Comparison of ENCODE assay signal across 8 mouse cellular contexts in genomic region chr10:128344568-128345275, GRCm38 (mm10). TPM values are rescaled to one million over a fixed set of nuclear protein-coding genes. Genes with fewer than 3 reads are reported as not detected.
A peak's percentile ranks its signal among the peaks of the same experiment; 100 is the strongest.
DNase-seq lines count a peak whose midpoint lies in the region; ATAC-seq and TF ChIP-seq lines count a peak whose summit lies in the region.

No protein-coding gene starts in this region.

- TF ChIP-seq CTCF in brain, embryonic 14.5 days (IDR thresholded peaks at IDR 0.05; ENCODE audit: borderline replicate concordance, extremely low read depth, insufficient read depth, insufficient read length), result no peak
- no peak for TF ChIP-seq CTCF in intestine, postnatal 0 days (IDR thresholded peaks at IDR 0.05; ENCODE audit: low read depth)

- WGBS in intestine, postnatal 0 days, result 14% methylated on average over 7 of the region's 7 CpGs

- peaks cover 2% of the 10 kb centered on the region; the same call in 1 of the 2 replicates for H3K4me1 ChIP-seq in intestine, postnatal 0 days (replicated peaks; ENCODE audit: control insufficient read depth, insufficient read depth, low read length)

- H3K27ac ChIP-seq in intestine, postnatal 0 days (ENCODE audit: low read depth, low read length), result peak overlapping the region; percentile 79

- no peaks in the 10 kb centered on the region for H3K9me3 ChIP-seq in intestine, postnatal 0 days (ENCODE audit: control insufficient read depth)

- H3K36me3 ChIP-seq in intestine, postnatal 0 days (ENCODE audit: control insufficient read depth, insufficient read depth), result peaks cover 5% of the 10 kb centered on the region

- H3K4me2 ChIP-seq in intestine, postnatal 0 days (replicated peaks; ENCODE audit: low read depth), result peak overlapping the region; percentile 51

- peak overlapping the region; percentile 11; the same call in 1 of the 2 replicates for H3K4me3 ChIP-seq in intestine, postnatal 0 days (ENCODE audit: low read depth, low read length)

- H3K9ac ChIP-seq in intestine, postnatal 0 days (ENCODE audit: low read depth, low read length), result 0 out of 2 replicates have a peak overlapping the region, but pooled peaks have one; percentile 13

- no peaks in the 10 kb centered on the region for H3K27me3 ChIP-seq in intestine, postnatal 0 days (replicated peaks; ENCODE audit: control insufficient read depth, insufficient read depth, low read length)

- TF ChIP-seq POLR2A in brain, embryonic 14.5 days (IDR thresholded peaks at IDR 0.05; ENCODE audit: borderline replicate concordance, extremely low read depth, insufficient read depth, insufficient read length, poor library complexity, severe bottlenecking), result no peak

- peak; percentile 53 for DNase-seq in ovary, postnatal 36 days (ENCODE audit: low spot score)
- no peak for DNase-seq in ovary, postnatal 10 days (ENCODE audit: low spot score)
- peak; percentile 88 for DNase-seq in brain, embryonic 14.5 days (ENCODE audit: low read depth)
- peak; percentile 71 to 73 for DNase-seq in gastrocnemius, adult 8-10 months (ENCODE audit: low spot score in 2 of 2)
- DNase-seq in liver, result peak; percentile 90
- DNase-seq in naive thymus-derived CD4-positive, alpha-beta T cell, adult 2 months (ENCODE audit: low read depth), result peak; percentile 87
- peak; percentile 60 to 79 for DNase-seq in thymus, adult 18-20 months

- peak; percentile 80 for ATAC-seq in intestine, postnatal 0 days

RNA-seq across cellular contexts. Expression of gene Cs, which starts 7.2 kb away (rescaled TPM):
- 185 and 203 TPM in 2 replicates for polyA plus RNA-seq in brain, embryonic 14.5 days (2012; rRNA removed)
- 100 to 1,000 TPM; 491 to 577 (median 541) TPM for total RNA-seq in gastrocnemius, adult 8-10 months (2022)
- polyA plus RNA-seq in intestine, postnatal 0 days (2015; fragmentation: Nextera tagmentation; extraction: Ambion mirVana), result 248 and 266 TPM in 2 replicates

RNA-seq across cellular contexts. Expression of gene Cnpy2, which starts 22.5 kb away (rescaled TPM):
- polyA plus RNA-seq in brain, embryonic 14.5 days (2012; rRNA removed), result 84.5 and 86.3 TPM in 2 replicates
- total RNA-seq in gastrocnemius, adult 8-10 months (2022), result 10 to 100 TPM; 51.0 to 56.9 (median 52.2) TPM
- polyA plus RNA-seq in intestine, postnatal 0 days (2015; fragmentation: Nextera tagmentation; extraction: Ambion mirVana), result 254 and 273 TPM in 2 replicates

RNA-seq across cellular contexts. Expression of gene Coq10a, which starts 24.1 kb away (rescaled TPM):
- 69.0 and 90.1 TPM in 2 replicates for polyA plus RNA-seq in brain, embryonic 14.5 days (2012; rRNA removed)
- total RNA-seq in gastrocnemius, adult 8-10 months (2022), result 100 to 1,000 TPM; 409 to 479 (median 445) TPM
- polyA plus RNA-seq in intestine, postnatal 0 days (2015; fragmentation: Nextera tagmentation; extraction: Ambion mirVana), result 21.1 and 22.3 TPM in 2 replicates

RNA-seq across cellular contexts. Expression of gene Ankrd52, which starts 32.2 kb away (rescaled TPM):
- polyA plus RNA-seq in brain, embryonic 14.5 days (2012; rRNA removed), result 43.1 and 55.1 TPM in 2 replicates
- 10 to 100 TPM; 38.7 to 48.8 (median 43.2) TPM for total RNA-seq in gastrocnemius, adult 8-10 months (2022)
- polyA plus RNA-seq in intestine, postnatal 0 days (2015; fragmentation: Nextera tagmentation; extraction: Ambion mirVana), result 4.0 and 4.9 TPM in 2 replicates

RNA-seq across cellular contexts. Expression of gene Pan2, which starts 41.6 kb away (rescaled TPM):
- polyA plus RNA-seq in brain, embryonic 14.5 days (2012; rRNA removed), result 38.4 and 47.4 TPM in 2 replicates
- 1 to 10 TPM; 2.6 to 3.9 (median 3.2) TPM for total RNA-seq in gastrocnemius, adult 8-10 months (2022)
- polyA plus RNA-seq in intestine, postnatal 0 days (2015; fragmentation: Nextera tagmentation; extraction: Ambion mirVana), result 11.5 and 14.0 TPM in 2 replicates
